Mouse (Mus musculus): Measurements from ENCODE around the gene Rufy1.

DNA sequence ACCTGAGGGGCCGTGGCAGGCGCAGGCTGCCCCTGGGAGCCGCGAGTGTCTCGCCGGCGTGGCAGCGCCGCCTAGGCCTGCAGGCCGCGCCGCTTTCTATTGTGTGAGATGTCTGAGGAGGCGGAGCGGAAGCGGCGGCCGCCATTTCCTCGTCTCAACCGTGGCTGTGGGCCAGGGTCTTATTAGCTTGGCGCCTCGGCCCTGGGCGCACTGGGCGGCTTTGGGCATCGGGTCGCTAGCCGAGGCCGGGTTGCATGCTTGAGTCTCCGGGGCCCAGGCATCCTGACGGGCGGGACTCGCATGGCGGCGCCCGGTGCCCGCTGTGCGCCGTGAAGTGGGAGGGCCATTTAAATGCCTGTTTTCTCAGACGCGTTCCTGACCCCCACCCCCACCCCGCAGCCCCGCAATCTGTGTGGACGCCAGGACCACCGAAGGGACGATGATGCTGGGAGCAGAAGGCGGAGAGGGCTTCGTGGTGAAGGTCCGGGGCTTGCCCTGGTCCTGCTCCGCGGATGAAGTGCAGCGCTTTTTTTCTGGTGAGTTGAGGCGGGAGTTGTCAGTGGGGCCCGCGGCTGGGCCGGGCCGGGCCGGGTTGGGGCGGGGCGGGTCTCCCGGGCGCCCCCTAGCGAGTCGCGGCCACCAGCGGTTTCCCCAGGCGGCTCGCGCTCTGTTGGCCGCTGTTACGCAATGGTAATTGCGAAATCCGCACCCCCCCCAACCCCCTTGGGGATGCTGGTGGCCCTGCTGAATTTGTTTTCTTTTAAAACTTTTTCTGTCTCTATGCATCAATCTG lies 52.8 kb downstream of the Rufy1 start:
- TF ChIP-seq CTCF (IDR thresholded peaks at IDR 0.05; ENCODE audit: borderline replicate concordance, control insufficient read depth, extremely low read depth, insufficient read depth, low read length, poor library complexity) (peak; percentile 91; the same call in 1 of the 2 replicates), POLR2A (IDR thresholded peaks at IDR 0.05; ENCODE audit: control insufficient read depth, extremely low read depth, insufficient read depth, low read length, poor library complexity) (peak; percentile 57; the same call in 1 of the 2 replicates)
